Mouse (Mus musculus) liver, embryonic 14.5 days (tissue): ENCODE data around the gene Fads3.

ENCODE experiments used
- CTCF ChIP-seq: IDR thresholded peaks from 2 replicates; pipeline ENCODE4 v1.5.1; 2016; ENCODE audit warnings: antibody characterized with exemption, low read depth, control low read depth
- EP300 ChIP-seq: IDR thresholded peaks from 2 replicates; pipeline ENCODE4 v1.6.1; 2016; ENCODE audit warnings: antibody characterized with exemption, low read depth

DNA sequence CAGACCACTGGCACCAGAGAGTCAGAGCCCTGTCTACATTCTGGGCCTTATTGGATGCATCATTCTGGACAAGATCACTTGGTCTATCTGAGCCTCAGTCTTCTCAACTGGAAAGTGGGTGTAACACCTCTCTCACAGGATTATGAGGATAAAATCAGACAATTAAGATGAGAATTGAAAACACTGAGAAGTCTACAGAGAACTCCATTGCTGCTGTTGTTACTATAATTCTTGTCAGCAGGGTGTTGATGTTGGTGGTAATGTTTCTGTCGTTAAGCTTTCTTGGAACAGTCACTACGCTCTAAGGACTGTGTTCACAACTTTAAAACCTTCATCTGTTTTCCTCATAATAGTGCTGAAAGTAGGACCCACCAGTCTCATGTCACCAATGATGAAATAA lies 65.3 kb downstream of the Fads3 start:
- no peak for TF ChIP-seq CTCF
- no peak for TF ChIP-seq EP300
